ENCODE assay signal across 8 mouse cellular contexts in genomic region chr11:97362943-97363643, GRCm38 (mm10). TPM values are rescaled to one million over a fixed set of nuclear protein-coding genes. Genes with fewer than 3 reads are reported as not detected.
A peak's percentile ranks its signal among the peaks of the same experiment; 100 is the strongest.
DNase-seq lines count a peak whose midpoint lies in the region; ATAC-seq and TF ChIP-seq lines count a peak whose summit lies in the region.

No protein-coding gene starts in this region.

- peak; percentile 66 for DNase-seq in cerebellum, adult 9-11 months
- no peak for DNase-seq in cerebellum, adult 11 months
- peak; percentile 58 for DNase-seq in adipocyte (ENCODE audit: low spot score)
- DNase-seq in heart, postnatal 10 days = peak; percentile 66 to 67
- peak; percentile 96 for DNase-seq in midbrain, embryonic 11.5 days (ENCODE audit: low spot score, missing footprints)

- H3K4me2 ChIP-seq in limb, embryonic 12.5 days = peak overlapping the region; percentile 97
- H3K4me2 ChIP-seq in midbrain, embryonic 11.5 days = peak overlapping the region; percentile 94
- H3K4me2 ChIP-seq in stomach, embryonic 14.5 days (replicated peaks; ENCODE audit: low read depth, low read length) = peak overlapping the region; percentile 78

- no peak for TF ChIP-seq CTCF in embryonic fibroblast, embryonic 13.5 days (IDR thresholded peaks at IDR 0.05; ENCODE audit: borderline replicate concordance, insufficient read depth, low read length)

- H3K27me3 ChIP-seq in limb, embryonic 12.5 days = no peaks in the 10 kb centered on the region
- no peaks in the 10 kb centered on the region for H3K27me3 ChIP-seq in midbrain, embryonic 11.5 days (ENCODE audit: control insufficient read depth, insufficient read depth, low read length)
- no peaks in the 10 kb centered on the region for H3K27me3 ChIP-seq in stomach, embryonic 14.5 days (ENCODE audit: control insufficient read depth, insufficient read depth, low read length)

- peaks cover 4% of the 10 kb centered on the region; the same call in 1 of the 2 replicates for H3K36me3 ChIP-seq in limb, embryonic 12.5 days
- no peaks in the 10 kb centered on the region for H3K36me3 ChIP-seq in midbrain, embryonic 11.5 days (ENCODE audit: control insufficient read depth, insufficient read depth, low read length)
- H3K36me3 ChIP-seq in stomach, embryonic 14.5 days (ENCODE audit: control insufficient read depth, insufficient read depth, low read length) = no peaks in the 10 kb centered on the region

- 0 out of 2 replicates have a peak overlapping the region, but pooled peaks have one; percentile 2 for H3K27ac ChIP-seq in embryonic fibroblast, embryonic 13.5 days (ENCODE audit: insufficient read depth, low read length)
- peak overlapping the region; percentile 83 for H3K27ac ChIP-seq in limb, embryonic 12.5 days
- H3K27ac ChIP-seq in midbrain, embryonic 11.5 days (ENCODE audit: low read depth, low read length) = peak overlapping the region; percentile 64
- H3K27ac ChIP-seq in stomach, embryonic 14.5 days (ENCODE audit: low read length) = peak overlapping the region; percentile 77

- ATAC-seq in limb, embryonic 12.5 days (ENCODE audit: insufficient number of reproducible peaks, insufficient read depth, low FRiP score, low TSS enrichment, low read depth) = no peak
- peak; percentile 13 for ATAC-seq in midbrain, embryonic 11.5 days (ENCODE audit: low FRiP score)
- ATAC-seq in stomach, embryonic 14.5 days (ENCODE audit: insufficient number of reproducible peaks, insufficient read depth, low FRiP score, low read depth) = 0 out of 2 replicates have a peak, but pooled peaks have one; percentile 1

- intact Hi-C loops in heart, postnatal 10 days (cut with DNase I) = loop anchor here (5.0 kb wide), 1 partner anchor 104 kb away; no protein-coding TSS in a partner anchor

- no peak for TF ChIP-seq POLR2A in embryonic fibroblast, embryonic 13.5 days (IDR thresholded peaks at IDR 0.05; ENCODE audit: low read depth, low read length)

- peak overlapping the region; percentile 93 for H3K4me3 ChIP-seq in embryonic fibroblast, embryonic 13.5 days (ENCODE audit: insufficient read depth, low read length)
- H3K4me3 ChIP-seq in limb, embryonic 12.5 days (replicated peaks) = peak overlapping the region; percentile 100
- H3K4me3 ChIP-seq in midbrain, embryonic 11.5 days (ENCODE audit: low read depth, low read length) = peak overlapping the region; percentile 97
- peak overlapping the region; percentile 98 for H3K4me3 ChIP-seq in stomach, embryonic 14.5 days (ENCODE audit: low read depth, low read length)

- peak overlapping the region; percentile 98 for H3K9ac ChIP-seq in limb, embryonic 12.5 days (replicated peaks)
- peak overlapping the region; percentile 98 for H3K9ac ChIP-seq in midbrain, embryonic 11.5 days (ENCODE audit: low read length)
- H3K9ac ChIP-seq in stomach, embryonic 14.5 days (replicated peaks; ENCODE audit: low read depth, low read length) = peak overlapping the region; percentile 93

- H3K9me3 ChIP-seq in limb, embryonic 12.5 days = no peaks in the 10 kb centered on the region
- H3K9me3 ChIP-seq in midbrain, embryonic 11.5 days (ENCODE audit: control insufficient read depth, low read length) = no peaks in the 10 kb centered on the region
- H3K9me3 ChIP-seq in stomach, embryonic 14.5 days (ENCODE audit: control insufficient read depth, low read depth, low read length) = no peaks in the 10 kb centered on the region

- WGBS in limb, embryonic 12.5 days = under 1% methylated on average over 48 of the region's 49 CpGs
- WGBS in midbrain, embryonic 11.5 days = under 1% methylated on average over 49 of the region's 49 CpGs
- under 1% methylated on average over 49 of the region's 49 CpGs for WGBS in stomach, embryonic 14.5 days

- H3K4me1 ChIP-seq in embryonic fibroblast, embryonic 13.5 days (ENCODE audit: control insufficient read depth, insufficient read depth, low read length) = peaks cover 8% of the 10 kb centered on the region
- peaks cover 24% of the 10 kb centered on the region for H3K4me1 ChIP-seq in limb, embryonic 12.5 days (replicated peaks)
- peaks cover 18% of the 10 kb centered on the region for H3K4me1 ChIP-seq in midbrain, embryonic 11.5 days (ENCODE audit: control insufficient read depth, insufficient read depth, low read length)
- H3K4me1 ChIP-seq in stomach, embryonic 14.5 days (ENCODE audit: control insufficient read depth, insufficient read depth, low read length) = peaks cover 18% of the 10 kb centered on the region

RNA-seq across cellular contexts. Expression of gene Socs7, which starts 0.7 kb away (rescaled TPM):
- polyA plus RNA-seq in embryonic fibroblast, embryonic 13.5 days (2011; ENCODE audit: insufficient read length, low read depth, missing spikeins) = 10.0 and 10.6 TPM in 2 replicates
- 10 to 100 TPM; 19.9 to 20.2 TPM for total RNA-seq in heart, postnatal 10 days (2021)
- polyA plus RNA-seq in limb, embryonic 12.5 days (2016; fragmentation: Nextera tagmentation; extraction: Ambion mirVana) = 5.1 and 5.5 TPM in 2 replicates
- 3.4 and 3.7 TPM in 2 replicates for polyA plus RNA-seq in midbrain, embryonic 11.5 days (2014; fragmentation: Nextera tagmentation; extraction: Ambion mirVana)
- polyA plus RNA-seq in stomach, embryonic 14.5 days (2014; fragmentation: Nextera tagmentation; extraction: Ambion mirVana) = 2.8 and 3.0 TPM in 2 replicates

RNA-seq across cellular contexts. Expression of gene Gpr179, which starts 11.2 kb away (rescaled TPM):
- polyA plus RNA-seq in embryonic fibroblast, embryonic 13.5 days (2011; ENCODE audit: insufficient read length, low read depth, missing spikeins) = not detected in 2 replicates
- under 1 TPM; 0.02 to 0.05 TPM for total RNA-seq in heart, postnatal 10 days (2021)
- 0.05 and 0.14 TPM in 2 replicates for polyA plus RNA-seq in limb, embryonic 12.5 days (2016; fragmentation: Nextera tagmentation; extraction: Ambion mirVana)
- polyA plus RNA-seq in midbrain, embryonic 11.5 days (2014; fragmentation: Nextera tagmentation; extraction: Ambion mirVana) = 0.03 TPM in 1 of 2 replicates, not detected in the other
- polyA plus RNA-seq in stomach, embryonic 14.5 days (2014; fragmentation: Nextera tagmentation; extraction: Ambion mirVana) = 0.16 and 0.24 TPM in 2 replicates

RNA-seq across cellular contexts. Expression of gene Mrpl45, which starts 47.6 kb away (rescaled TPM):
- 29.2 and 32.4 TPM in 2 replicates for polyA plus RNA-seq in embryonic fibroblast, embryonic 13.5 days (2011; ENCODE audit: insufficient read length, low read depth, missing spikeins)
- 10 to 100 TPM; 44.1 to 51.8 TPM for total RNA-seq in heart, postnatal 10 days (2021)
- 51.2 and 53.5 TPM in 2 replicates for polyA plus RNA-seq in limb, embryonic 12.5 days (2016; fragmentation: Nextera tagmentation; extraction: Ambion mirVana)
- polyA plus RNA-seq in midbrain, embryonic 11.5 days (2014; fragmentation: Nextera tagmentation; extraction: Ambion mirVana) = 56.6 and 58.9 TPM in 2 replicates
- polyA plus RNA-seq in stomach, embryonic 14.5 days (2014; fragmentation: Nextera tagmentation; extraction: Ambion mirVana) = 42.3 and 43.3 TPM in 2 replicates

RNA-seq across cellular contexts. Expression of gene Arhgap23, which starts 52.2 kb away (rescaled TPM):
- polyA plus RNA-seq in embryonic fibroblast, embryonic 13.5 days (2011; ENCODE audit: insufficient read length, low read depth, missing spikeins) = 49.2 and 55.7 TPM in 2 replicates
- 10 to 100 TPM; 34.4 to 34.7 TPM for total RNA-seq in heart, postnatal 10 days (2021)
- polyA plus RNA-seq in limb, embryonic 12.5 days (2016; fragmentation: Nextera tagmentation; extraction: Ambion mirVana) = 7.3 and 7.4 TPM in 2 replicates
- polyA plus RNA-seq in midbrain, embryonic 11.5 days (2014; fragmentation: Nextera tagmentation; extraction: Ambion mirVana) = 2.5 and 2.8 TPM in 2 replicates
- polyA plus RNA-seq in stomach, embryonic 14.5 days (2014; fragmentation: Nextera tagmentation; extraction: Ambion mirVana) = 6.4 and 6.5 TPM in 2 replicates

Comparison
In these comparisons a context has a peak if more than half of its experiments do, and no peak if none do; other contexts are left out.
1. H3K27ac ChIP-seq: peak in every context shown above with its lines; median percentile 83 in limb, embryonic 12.5 days; 77 in stomach, embryonic 14.5 days; 64 in midbrain, embryonic 11.5 days; 2 in embryonic fibroblast, embryonic 13.5 days.